Mouse (Mus musculus): ENCODE data around the gene Rasa2. TPM values are rescaled to one million over a fixed set of nuclear protein-coding genes. Genes with fewer than 3 reads are reported as not detected.

Rasa2 gene
- total and polyA plus RNA-seq, 3 experiments = 9.7 to 9.8 (median 9.8) TPM

DNA sequence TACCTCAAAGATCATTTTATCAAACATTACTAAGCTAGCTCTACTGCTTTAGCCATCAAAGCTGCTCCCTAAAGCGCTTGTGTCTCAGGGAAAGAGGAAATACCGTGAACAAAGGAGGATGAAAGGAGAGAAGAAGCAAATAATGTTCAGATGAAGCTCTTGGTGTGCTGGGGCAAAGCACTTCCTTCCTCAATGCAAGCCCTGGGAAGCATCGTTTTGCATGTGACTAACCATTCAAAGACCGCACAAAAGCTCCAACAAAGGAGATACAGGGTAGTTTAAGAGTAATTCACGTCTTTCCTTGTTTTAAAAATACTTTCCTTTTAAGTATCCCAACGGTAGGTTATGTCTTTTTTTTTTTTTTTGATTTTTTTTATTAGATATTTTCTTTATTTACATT, 28.0 kb downstream of the Rasa2 start:
- H3K9ac ChIP-seq (ENCODE audit: insufficient read depth, low read depth) = no peak overlapping the region
- peaks cover 3 to 13% of the 10 kb centered on the region in 2 experiments; a peak in 3 of 4 replicates for H3K4me1 ChIP-seq (ENCODE audit: control insufficient read depth in 1 of 2, insufficient read depth in 2 of 2)
- no peaks in the 10 kb centered on the region for H3K27me3 ChIP-seq (replicated peaks)
- H3K9me3 ChIP-seq (replicated peaks; ENCODE audit: low read length) = peaks cover 16% of the 10 kb centered on the region
- peaks cover 11 to 30% of the 10 kb centered on the region in 2 experiments for H3K36me3 ChIP-seq (replicated peaks in 1 of 2; ENCODE audit: control insufficient read depth in 1 of 2, insufficient read depth in 1 of 2, low read length in 1 of 2)
- in situ Hi-C loops (cut with MboI; ENCODE audit: low pct_ligation_motif_present, low pct_unique_long_range_greater_than_20kb, low sequenced_read_pairs) = no loop called here
- H3K4me3 ChIP-seq (replicated peaks in 1 of 3; ENCODE audit: low read depth in 2 of 3, low read length in 2 of 3, poor library complexity in 1 of 3) = no peak overlapping the region
- DNase-seq (ENCODE audit: extremely low read depth) = peak; percentile 11
- no peak overlapping the region for H3K27ac ChIP-seq (ENCODE audit: insufficient read depth, low read depth)
- no peak overlapping the region for H3K4me2 ChIP-seq (ENCODE audit: insufficient read depth, low read depth, poor library complexity, severe bottlenecking)
- dilution Hi-C loops (cut with MboI; ENCODE audit: extremely low pct_ligation_motif_present, extremely low pct_unique_long_range_greater_than_20kb, low sequenced_read_pairs) = no loop called here
- TF ChIP-seq SMC3 (IDR thresholded peaks at IDR 0.05; ENCODE audit: low read depth, low read length) = no peak
- no peak for TF ChIP-seq GABPA (IDR thresholded peaks at IDR 0.05; ENCODE audit: insufficient replicate concordance, low read depth, low read length)
- TF ChIP-seq UBTF (IDR thresholded peaks at IDR 0.05; ENCODE audit: low read depth, low read length) = no peak
- no peak for TF ChIP-seq NRF1 (IDR thresholded peaks at IDR 0.05; ENCODE audit: low read depth, low read length)
- no peak for TF ChIP-seq RCOR1 (conservative IDR thresholded peaks at IDR 0.05; ENCODE audit: low read depth, low read length)
- no peak for TF ChIP-seq ZKSCAN1 (IDR thresholded peaks at IDR 0.05; ENCODE audit: borderline replicate concordance, low read depth, low read length)
- no peak for TF ChIP-seq E2F4 (IDR thresholded peaks at IDR 0.05; ENCODE audit: insufficient replicate concordance, low read depth, low read length)
- TF ChIP-seq CHD1 (IDR thresholded peaks at IDR 0.05; ENCODE audit: low read depth, low read length) = no peak
- TF ChIP-seq IRF4 (IDR thresholded peaks at IDR 0.05; ENCODE audit: low read depth, low read length) = no peak
- TF ChIP-seq ZNF384 (IDR thresholded peaks at IDR 0.05; ENCODE audit: low read depth, low read length) = no peak
- no peak for TF ChIP-seq JUN (IDR thresholded peaks at IDR 0.05; ENCODE audit: insufficient read depth, low read depth, low read length)
- TF ChIP-seq USF2 (conservative IDR thresholded peaks at IDR 0.05; ENCODE audit: low read depth, low read length) = no peak
- no peak for TF ChIP-seq JUND (conservative IDR thresholded peaks at IDR 0.05; ENCODE audit: low read depth, low read length)
- TF ChIP-seq CHD2 (IDR thresholded peaks at IDR 0.05; ENCODE audit: low read length) = no peak
- no peak for TF ChIP-seq MAZ (IDR thresholded peaks at IDR 0.05; ENCODE audit: low read depth, low read length)
- no peaks in the 10 kb centered on the region for H3K79me2 ChIP-seq (replicated peaks; ENCODE audit: control insufficient read depth, extremely low read depth, insufficient read depth, poor library complexity, severe bottlenecking)

DNA sequence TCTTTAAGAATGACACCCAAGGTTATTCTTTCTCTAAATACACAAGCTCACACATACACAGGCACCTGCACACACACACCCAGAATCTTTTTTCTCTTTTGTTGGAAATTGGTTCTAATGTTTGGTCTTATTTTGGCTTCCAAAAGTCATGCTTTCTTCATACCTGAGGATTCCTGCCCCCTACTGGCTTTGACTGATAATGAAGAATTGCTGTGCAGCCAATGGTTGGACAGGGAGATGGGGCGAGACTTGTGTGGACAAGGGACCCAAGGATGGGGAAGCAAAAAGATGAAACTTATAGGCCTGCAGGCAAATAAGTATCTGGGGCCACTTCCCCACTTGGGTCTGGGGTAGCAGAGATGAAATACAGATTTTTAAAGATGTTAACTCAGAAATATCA, 33.5 kb downstream of the Rasa2 start:
- peaks cover 5 to 31% of the 10 kb centered on the region in 2 experiments for H3K36me3 ChIP-seq (replicated peaks in 1 of 2; ENCODE audit: control insufficient read depth in 1 of 2, insufficient read depth in 1 of 2, low read length in 1 of 2)
- DNase-seq (ENCODE audit: extremely low read depth) = peak; percentile 12
- no peaks in the 10 kb centered on the region; the same call in 1 of the 2 replicates for H3K79me2 ChIP-seq (replicated peaks; ENCODE audit: control insufficient read depth, extremely low read depth, insufficient read depth, poor library complexity, severe bottlenecking)
- peaks cover 0 to 1% of the 10 kb centered on the region in 2 experiments; a peak in 2 of 4 replicates for H3K4me1 ChIP-seq (ENCODE audit: control insufficient read depth in 1 of 2, insufficient read depth in 2 of 2)
- peak; percentile 26; the same call in 1 of the 2 replicates for TF ChIP-seq SMC3 (IDR thresholded peaks at IDR 0.05; ENCODE audit: low read depth, low read length)
- TF ChIP-seq CTCF (conservative IDR thresholded peaks at IDR 0.05 in 1 of 2, IDR thresholded peaks at IDR 0.05 in 1 of 2; ENCODE audit: low read depth in 2 of 2, low read length in 2 of 2) = peak in 1 of 2 experiments; percentile 50; a peak in 2 of 4 replicates
- no peak for TF ChIP-seq MAFK (IDR thresholded peaks at IDR 0.05; ENCODE audit: insufficient replicate concordance, low read length)
- dilution Hi-C loops (cut with MboI; ENCODE audit: extremely low pct_ligation_motif_present, extremely low pct_unique_long_range_greater_than_20kb, low sequenced_read_pairs) (no loop called here), in situ Hi-C loops (cut with MboI; ENCODE audit: low pct_ligation_motif_present, low pct_unique_long_range_greater_than_20kb, low sequenced_read_pairs) (no loop called here)
- no peak overlapping the region for H3K4me2 ChIP-seq (ENCODE audit: insufficient read depth, low read depth, poor library complexity, severe bottlenecking)
- no peaks in the 10 kb centered on the region for H3K9me3 ChIP-seq (replicated peaks; ENCODE audit: low read length)
- H3K27me3 ChIP-seq (replicated peaks) = no peaks in the 10 kb centered on the region
- no peak overlapping the region for H3K9ac ChIP-seq (ENCODE audit: insufficient read depth, low read depth)
- H3K4me3 ChIP-seq (replicated peaks in 1 of 3; ENCODE audit: low read depth in 2 of 3, low read length in 2 of 3, poor library complexity in 1 of 3) = no peak overlapping the region
- no peak overlapping the region for H3K27ac ChIP-seq (ENCODE audit: insufficient read depth, low read depth)
